Mouse (Mus musculus): Measurements from ENCODE around the gene Ptprf. TPM values are rescaled to one million over a fixed set of nuclear protein-coding genes. Genes with fewer than 3 reads are reported as not detected.

Gene Ptprf
- total and polyA plus RNA-seq, 2 experiments from 2014 or later: 45.0 to 120 TPM

- ATAC-seq (no peak), DNase-seq (no peak)
- TF ChIP-seq CTCF (IDR thresholded peaks at IDR 0.05; ENCODE audit: low read depth): peak; percentile 45
- WGBS: 94% methylated on average over 3 of the region's 3 CpGs
- no peak overlapping the region for H3K27ac ChIP-seq (ENCODE audit: low read depth, low read length)
- no peak overlapping the region for H3K9ac ChIP-seq
- H3K36me3 ChIP-seq (ENCODE audit: insufficient read depth): peaks cover 32% of the 10 kb centered on the region
- H3K9me3 ChIP-seq (ENCODE audit: low read length): no peaks in the 10 kb centered on the region
- H3K4me2 ChIP-seq (ENCODE audit: low read depth): no peak overlapping the region
- H3K4me1 ChIP-seq (ENCODE audit: insufficient read depth): 0 out of 2 replicates have a peak, but pooled peaks cover 1% of the 10 kb centered on the region
- no peaks in the 10 kb centered on the region for H3K27me3 ChIP-seq (ENCODE audit: insufficient read depth, low read length)
- no peak overlapping the region for H3K4me3 ChIP-seq (ENCODE audit: low read depth, low read length)
Observed at GRCm38 (mm10) chr4:118270706-118271105, 20.5 kb downstream of the Ptprf start.

GRCm38 (mm10) chr4:118269999-118270398 is 21.2 kb downstream of the Ptprf start:
- ATAC-seq (peak; percentile 44), DNase-seq (no peak)
- Histone ChIP-seq H3K36me3 (ENCODE audit: insufficient read depth) (peaks cover 32% of the 10 kb centered on the region), H3K27ac (ENCODE audit: low read depth, low read length) (no peak overlapping the region), H3K27me3 (ENCODE audit: insufficient read depth, low read length) (no peaks in the 10 kb centered on the region), H3K4me2 (ENCODE audit: low read depth) (no peak overlapping the region), H3K9ac (no peak overlapping the region), H3K4me3 (ENCODE audit: low read depth, low read length) (no peak overlapping the region), H3K9me3 (ENCODE audit: low read length) (no peaks in the 10 kb centered on the region), H3K4me1 (ENCODE audit: insufficient read depth) (0 out of 2 replicates have a peak, but pooled peaks cover 8% of the 10 kb centered on the region)
- TF ChIP-seq CTCF (IDR thresholded peaks at IDR 0.05; ENCODE audit: low read depth): no peak
- WGBS: 28% methylated on average over 6 of the region's 6 CpGs

- H3K36me3 ChIP-seq (ENCODE audit: insufficient read depth): peaks cover 36% of the 10 kb centered on the region
- H3K4me1 ChIP-seq (ENCODE audit: insufficient read depth): 0 out of 2 replicates have a peak, but pooled peaks cover 9% of the 10 kb centered on the region
- no peak for ATAC-seq
- H3K27me3 ChIP-seq (ENCODE audit: insufficient read depth, low read length): no peaks in the 10 kb centered on the region
- WGBS: 70% methylated on average over 14 of the region's 14 CpGs
- no peak overlapping the region for H3K4me2 ChIP-seq (ENCODE audit: low read depth)
- H3K9ac ChIP-seq: no peak overlapping the region
- DNase-seq: no peak
- H3K4me3 ChIP-seq (ENCODE audit: low read depth, low read length): no peak overlapping the region
- no peak overlapping the region for H3K27ac ChIP-seq (ENCODE audit: low read depth, low read length)
- H3K9me3 ChIP-seq (ENCODE audit: low read length): no peaks in the 10 kb centered on the region
- no peak for TF ChIP-seq CTCF (IDR thresholded peaks at IDR 0.05; ENCODE audit: low read depth)
Observed at GRCm38 (mm10) chr4:118268429-118269212, 22.6 kb downstream of the Ptprf start.

- peak overlapping the region; percentile 48 for H3K27ac ChIP-seq (ENCODE audit: low read depth, low read length)
- peak overlapping the region; percentile 23; the same call in 1 of the 2 replicates for H3K4me2 ChIP-seq (ENCODE audit: low read depth)
- no peaks in the 10 kb centered on the region for H3K27me3 ChIP-seq (ENCODE audit: insufficient read depth, low read length)
- WGBS: 18% methylated on average over 15 of the region's 15 CpGs
- DNase-seq (no peak), ATAC-seq (peak; percentile 36; the same call in 1 of the 2 replicates)
- H3K4me3 ChIP-seq (ENCODE audit: low read depth, low read length): no peak overlapping the region
- H3K9me3 ChIP-seq (ENCODE audit: low read length): no peaks in the 10 kb centered on the region
- H3K9ac ChIP-seq: peak overlapping the region; percentile 28; the same call in 1 of the 2 replicates
- peaks cover 33% of the 10 kb centered on the region for H3K36me3 ChIP-seq (ENCODE audit: insufficient read depth)
- H3K4me1 ChIP-seq (ENCODE audit: insufficient read depth): peaks cover 25% of the 10 kb centered on the region
- TF ChIP-seq CTCF (IDR thresholded peaks at IDR 0.05; ENCODE audit: low read depth): no peak
Observed at GRCm38 (mm10) chr4:118265557-118265956, 25.6 kb downstream of the Ptprf start.

GRCm38 (mm10) chr4:118261771-118262473 is 29.3 kb downstream of the Ptprf start:
- Histone ChIP-seq H3K36me3 (ENCODE audit: insufficient read depth) (peaks cover 22% of the 10 kb centered on the region; the same call in 1 of the 2 replicates), H3K4me3 (ENCODE audit: low read depth, low read length) (no peak overlapping the region; the same call in 1 of the 2 replicates), H3K27me3 (ENCODE audit: insufficient read depth, low read length) (no peaks in the 10 kb centered on the region), H3K4me1 (ENCODE audit: insufficient read depth) (peaks cover 31% of the 10 kb centered on the region), H3K4me2 (ENCODE audit: low read depth) (peak overlapping the region; percentile 69), H3K9ac (peak overlapping the region; percentile 54; the same call in 1 of the 2 replicates), H3K27ac (ENCODE audit: low read depth, low read length) (peak overlapping the region; percentile 35; the same call in 1 of the 2 replicates), H3K9me3 (ENCODE audit: low read length) (no peaks in the 10 kb centered on the region)
- DNase-seq (no peak), ATAC-seq (peak; percentile 6)
- no peak for TF ChIP-seq CTCF (IDR thresholded peaks at IDR 0.05; ENCODE audit: low read depth)
- 31% methylated on average over 13 of the region's 13 CpGs for WGBS

GRCm38 (mm10) chr4:118261291-118261690 is 29.9 kb downstream of the Ptprf start:
- H3K36me3 ChIP-seq (ENCODE audit: insufficient read depth): peaks cover 26% of the 10 kb centered on the region; the same call in 1 of the 2 replicates
- H3K4me1 ChIP-seq (ENCODE audit: insufficient read depth): peaks cover 31% of the 10 kb centered on the region
- H3K4me2 ChIP-seq (ENCODE audit: low read depth): peak overlapping the region; percentile 69
- peak overlapping the region; percentile 11 for H3K27ac ChIP-seq (ENCODE audit: low read depth, low read length)
- H3K4me3 ChIP-seq (ENCODE audit: low read depth, low read length): peak overlapping the region; percentile 44
- no peaks in the 10 kb centered on the region for H3K9me3 ChIP-seq (ENCODE audit: low read length)
- DNase-seq: no peak
- ATAC-seq: 0 out of 2 replicates have a peak, but pooled peaks have one; percentile 4
- H3K9ac ChIP-seq: peak overlapping the region; percentile 54
- 17% methylated on average over 5 of the region's 5 CpGs for WGBS
- no peaks in the 10 kb centered on the region for H3K27me3 ChIP-seq (ENCODE audit: insufficient read depth, low read length)
- TF ChIP-seq CTCF (IDR thresholded peaks at IDR 0.05; ENCODE audit: low read depth): no peak

All from forebrain, postnatal 0 days (tissue).